Mouse (Mus musculus) urinary bladder, adult 2 months (tissue): ENCODE measurements around the gene Acap2. TPM values are rescaled to one million over a fixed set of nuclear protein-coding genes. Genes with fewer than 3 reads are reported as not detected.

Experiments used
- DNase-seq: peaks from one replicate; pipeline ENCODE4 v3.0.0; 2022; ENCODE audit warnings: low spot score
- polyA plus RNA-seq: library from polyadenylated mRNA; depleted of rRNA; stranded (reverse); fragments of >200 nt; gene quantifications from 2 replicates; pipeline ENCODE4 v1.2.3, GENCODE M21; 2012; rRNA removed

The Acap2 gene
- 40.7 and 42.0 TPM in 2 replicates for polyA plus RNA-seq

DNA sequence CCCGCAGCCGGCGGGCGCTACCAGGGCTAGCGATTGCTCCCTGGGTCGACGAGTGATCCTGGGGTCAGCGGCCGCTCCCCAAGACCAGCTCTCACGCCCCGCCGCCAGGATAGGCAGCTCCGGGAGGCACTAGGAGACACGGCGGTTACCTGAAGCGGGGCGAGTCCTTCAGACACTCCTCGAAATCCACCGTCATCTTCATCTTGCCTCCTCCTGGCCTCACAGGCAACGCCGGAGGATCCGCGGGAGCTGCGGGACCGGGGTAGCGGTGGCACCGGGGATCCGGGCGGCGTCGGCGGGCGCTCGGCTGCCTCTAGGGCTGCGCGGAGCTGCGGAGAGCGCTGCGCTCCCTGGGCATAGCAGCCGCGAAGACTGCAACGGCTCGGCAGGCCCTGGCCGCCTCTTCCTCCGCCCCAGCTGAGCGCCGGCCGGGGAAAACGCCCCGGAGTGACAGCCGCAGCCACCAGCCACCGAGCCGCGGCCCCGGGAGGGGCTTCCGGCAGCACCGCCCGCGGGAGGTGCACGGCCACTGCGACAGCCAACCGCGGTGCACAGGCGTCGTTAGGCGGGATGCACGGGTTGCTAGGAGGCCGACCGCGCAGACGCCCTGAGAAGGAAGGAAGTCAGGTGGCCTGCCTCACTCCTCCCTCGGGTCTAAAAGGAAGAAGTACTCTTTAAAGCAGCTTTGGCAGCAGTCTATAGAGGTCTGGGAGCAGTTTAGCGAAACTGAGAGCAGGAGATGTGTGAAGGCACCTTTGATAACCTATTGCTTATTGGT lies at the start of gene Acap2:
Gene Acap2, minus strand, starts transcription at position 456 of the 778 bp plus-strand sequence.
- DNase-seq = peak; percentile 95

DNA sequence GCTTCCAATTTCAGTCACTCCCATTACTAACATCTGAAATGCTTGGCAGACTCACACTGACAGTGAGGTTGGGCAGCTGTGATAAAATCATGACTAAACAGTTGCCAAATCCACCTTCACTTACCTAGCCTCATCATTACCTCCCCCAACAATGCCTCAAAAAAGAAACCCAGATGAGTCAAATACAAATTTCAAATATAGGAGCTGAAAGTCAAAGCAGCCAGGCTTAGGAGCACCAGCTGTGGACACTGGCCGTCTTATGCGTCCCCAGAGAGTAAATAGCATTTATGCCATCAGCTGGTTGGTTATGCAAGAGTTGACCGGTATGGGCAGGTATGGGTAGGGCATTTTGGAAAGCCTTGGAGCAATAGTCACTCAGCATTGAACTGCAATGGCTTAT lies 48.4 kb upstream of the Acap2 start:
- no peak for DNase-seq

GRCm38 (mm10) chr16:31248717-31249116 lies 47.7 kb upstream of the Acap2 start:
- DNase-seq = no peak

GRCm38 (mm10) chr16:31247442-31247841 lies 46.4 kb upstream of the Acap2 start:
- no peak for DNase-seq

DNA sequence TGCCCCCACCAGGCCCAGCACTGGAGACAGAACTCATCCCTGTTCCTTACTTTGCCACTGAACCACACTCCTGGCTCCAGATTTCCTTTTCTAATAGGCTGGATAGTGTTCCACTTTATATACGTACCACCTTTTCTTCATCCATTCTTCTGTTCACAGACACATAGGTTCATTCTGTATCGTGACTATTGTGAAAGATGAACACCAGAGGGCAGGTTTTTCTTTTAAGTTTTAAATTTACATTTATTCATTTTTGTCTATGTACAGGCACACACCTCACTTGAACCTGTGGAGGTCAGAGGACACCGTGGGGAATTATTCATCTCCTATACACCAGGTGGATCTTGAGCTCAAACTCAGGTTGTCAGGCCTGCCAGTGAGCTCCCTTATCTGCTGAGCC lies 43.0 kb upstream of the Acap2 start:
- DNase-seq = no peak

GRCm38 (mm10) chr16:31241433-31241832 lies 40.4 kb upstream of the Acap2 start:
- no peak for DNase-seq

DNA sequence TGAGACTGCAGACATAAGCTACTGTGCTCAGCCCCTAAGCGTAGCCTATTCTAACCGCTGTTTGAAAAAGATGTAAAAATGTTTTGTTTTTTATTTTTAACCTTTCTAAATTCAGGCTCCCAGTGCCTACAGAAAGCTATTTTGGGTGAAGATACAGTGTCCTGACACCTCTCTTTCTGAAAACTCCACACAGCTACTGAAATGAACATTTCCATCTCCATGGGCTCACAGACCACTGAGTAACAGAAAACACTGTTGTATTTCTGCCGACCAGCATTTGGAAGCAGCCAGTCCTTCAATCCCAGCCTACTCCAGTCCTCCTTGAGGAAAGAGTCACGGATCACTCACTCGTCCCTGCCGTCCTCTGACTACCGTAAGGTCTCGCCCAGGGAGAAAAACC lies 39.5 kb upstream of the Acap2 start:
- no peak for DNase-seq

- no peak for DNase-seq
Measured at GRCm38 (mm10) chr16:31238281-31238680, 37.2 kb upstream of the Acap2 start.

DNA sequence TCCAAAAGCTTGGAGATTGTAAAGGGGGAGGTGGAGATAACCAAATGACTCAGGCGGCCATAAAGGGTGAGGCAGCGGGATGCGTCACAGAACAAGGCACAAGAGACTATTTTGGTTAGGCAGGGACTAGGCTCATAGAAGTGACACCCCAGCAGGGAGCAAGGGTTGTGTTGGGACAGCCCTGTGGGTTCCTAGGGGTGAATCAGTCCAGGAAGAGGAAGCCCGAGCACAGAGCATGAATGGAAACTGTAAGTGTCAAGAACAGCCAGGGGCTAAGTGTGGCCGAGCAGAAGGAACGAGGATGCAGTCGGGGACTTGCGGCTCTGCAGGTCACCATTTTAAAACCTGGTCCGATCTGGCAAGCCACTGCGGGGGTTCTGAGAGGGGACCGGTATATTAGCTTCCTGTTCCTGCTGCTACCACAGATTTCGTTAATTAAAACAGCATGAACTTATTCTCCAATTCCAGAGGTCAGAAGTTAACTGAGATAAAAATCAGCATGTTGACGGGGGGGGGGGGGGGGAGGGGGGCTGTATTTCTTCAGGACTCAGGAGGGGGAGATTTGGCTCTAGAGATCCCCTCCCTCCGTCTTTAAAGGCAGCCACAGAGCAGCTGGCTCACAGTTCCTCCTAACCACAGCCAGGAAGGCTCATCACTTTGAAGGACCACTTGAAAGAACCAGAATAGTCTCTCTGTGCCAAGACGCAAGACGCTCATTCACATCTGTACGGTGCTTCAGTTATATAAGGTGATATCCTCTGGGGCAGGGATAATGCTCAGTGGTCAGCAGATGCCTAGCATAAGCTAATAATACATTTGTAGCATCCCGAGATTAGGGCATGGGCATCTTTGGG lies 34.6 kb upstream of the Acap2 start:
- DNase-seq = no peak

DNA sequence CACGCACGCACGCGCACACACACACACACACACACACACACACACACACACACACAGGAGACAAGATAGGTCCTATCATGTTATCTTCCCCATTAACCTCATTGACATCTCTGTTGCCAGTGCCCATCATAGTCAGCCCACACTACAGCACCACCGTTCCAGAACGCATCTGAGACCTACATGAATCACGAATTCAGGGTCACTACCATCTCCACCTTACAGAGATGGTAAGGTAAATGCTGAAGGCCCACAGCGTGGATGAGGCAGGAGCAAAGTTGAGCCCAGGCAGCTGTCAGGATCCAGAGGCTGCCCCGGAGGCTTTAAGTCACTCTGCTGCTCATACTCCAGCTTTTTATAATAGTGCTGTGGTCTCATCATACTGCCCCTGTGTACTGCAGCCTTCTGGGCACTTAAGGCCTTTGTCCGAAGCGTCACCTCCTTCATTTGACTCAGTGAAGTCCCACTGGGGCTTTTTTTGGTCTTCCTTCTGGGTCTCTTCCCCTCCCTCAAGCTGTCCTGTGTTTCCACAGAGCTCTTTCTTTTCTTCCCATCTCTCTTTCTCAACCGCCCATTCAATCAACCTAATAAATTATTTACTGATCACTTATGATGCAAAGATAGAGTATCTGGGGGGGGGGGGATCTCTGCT lies 33.9 kb upstream of the Acap2 start:
- no peak for DNase-seq

GRCm38 (mm10) chr16:31234356-31234755 lies 33.3 kb upstream of the Acap2 start:
- DNase-seq = no peak

- peak; percentile 54 for DNase-seq
Measured at GRCm38 (mm10) chr16:31233541-31234339, 32.7 kb upstream of the Acap2 start.

DNA sequence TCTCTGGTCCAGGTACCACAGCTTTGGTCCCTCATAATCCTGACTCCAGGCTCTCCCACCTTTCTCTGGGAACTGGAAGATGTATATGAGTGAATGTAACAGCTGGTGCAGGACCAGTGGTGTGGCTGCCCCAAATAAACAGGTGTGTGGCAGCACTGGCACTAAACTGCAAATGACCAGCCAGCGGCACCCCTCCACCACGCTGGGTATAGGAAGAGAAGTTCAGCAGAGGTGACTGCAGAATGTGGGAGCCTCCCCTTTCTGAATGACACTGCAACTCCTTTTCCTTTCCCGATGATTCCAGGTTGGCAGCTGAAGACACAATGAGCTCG lies 32.1 kb upstream of the Acap2 start:
- no peak for DNase-seq

DNA sequence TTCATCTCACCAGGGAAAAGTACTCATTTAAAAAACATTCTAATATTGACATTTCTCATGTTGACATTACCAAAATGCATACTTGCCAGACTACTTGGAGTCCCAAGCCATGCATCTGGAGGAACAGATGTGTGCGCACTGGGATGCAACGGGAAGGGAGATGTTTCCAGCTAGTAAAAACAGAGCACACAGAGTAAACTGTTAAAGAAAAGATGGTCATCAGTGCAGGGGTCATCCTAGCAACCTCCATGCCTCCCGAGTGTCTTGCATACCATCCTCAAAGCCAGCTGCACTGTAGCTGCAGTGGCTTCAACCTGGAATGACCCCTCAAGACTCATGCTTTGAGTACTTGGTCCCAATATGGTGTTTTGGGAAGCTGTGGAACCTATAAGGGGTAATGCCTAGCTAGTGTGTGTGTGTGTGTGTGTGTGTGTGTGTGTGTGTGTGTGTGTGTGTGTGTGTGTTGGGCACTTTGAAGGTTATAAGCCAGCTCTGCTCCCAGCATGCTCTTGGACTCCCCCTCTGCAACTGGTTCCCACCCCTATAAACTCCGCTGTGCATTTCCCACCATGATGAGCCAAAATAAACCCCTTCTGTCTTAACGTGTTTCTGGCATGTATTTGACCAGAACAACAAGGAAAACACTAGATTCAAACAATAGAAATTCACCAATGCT lies 31.6 kb upstream of the Acap2 start:
- DNase-seq = no peak

GRCm38 (mm10) chr16:31231591-31231990 lies 30.5 kb upstream of the Acap2 start:
- DNase-seq = no peak

DNA sequence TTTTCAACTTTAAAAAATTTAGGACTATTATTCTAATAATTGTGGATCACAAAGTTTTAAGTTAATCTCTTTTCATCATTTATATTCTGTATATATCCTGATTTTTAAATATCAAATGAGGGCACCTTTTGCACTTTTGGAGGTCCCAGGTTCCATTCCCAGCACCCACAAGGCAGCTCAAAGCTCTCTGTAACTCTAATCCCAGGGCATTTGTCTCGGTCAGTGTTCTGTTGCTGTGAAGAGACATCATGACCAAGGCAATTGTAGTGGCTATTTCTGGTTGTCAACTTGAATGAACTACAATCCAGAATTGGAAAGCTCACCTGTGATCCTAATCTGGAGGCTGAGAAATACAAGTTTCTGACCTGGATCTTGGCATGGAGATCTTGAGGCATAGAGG lies 26.7 kb upstream of the Acap2 start:
- no peak for DNase-seq

GRCm38 (mm10) chr16:31215271-31215670 lies 14.2 kb upstream of the Acap2 start:
- no peak for DNase-seq

DNA sequence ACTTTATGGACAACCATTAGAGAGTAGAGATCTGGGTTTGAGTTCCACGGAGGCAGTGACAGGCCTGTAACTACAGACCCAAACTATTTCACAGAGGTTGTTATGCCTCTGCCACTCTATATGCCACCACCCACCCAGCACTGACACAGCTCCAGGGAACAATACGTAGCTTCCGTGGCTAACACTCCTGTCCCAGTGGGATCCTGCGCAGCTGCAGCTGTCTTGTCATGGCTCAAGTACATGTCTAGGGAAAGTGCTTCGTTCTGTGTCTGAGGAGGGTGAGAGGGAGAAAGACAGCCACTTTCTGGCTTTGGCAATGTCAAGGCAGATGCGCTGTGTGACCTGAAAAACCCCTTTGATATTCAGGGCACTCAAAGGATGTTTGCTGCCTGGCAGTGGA lies 12.4 kb upstream of the Acap2 start:
- no peak for DNase-seq

DNA sequence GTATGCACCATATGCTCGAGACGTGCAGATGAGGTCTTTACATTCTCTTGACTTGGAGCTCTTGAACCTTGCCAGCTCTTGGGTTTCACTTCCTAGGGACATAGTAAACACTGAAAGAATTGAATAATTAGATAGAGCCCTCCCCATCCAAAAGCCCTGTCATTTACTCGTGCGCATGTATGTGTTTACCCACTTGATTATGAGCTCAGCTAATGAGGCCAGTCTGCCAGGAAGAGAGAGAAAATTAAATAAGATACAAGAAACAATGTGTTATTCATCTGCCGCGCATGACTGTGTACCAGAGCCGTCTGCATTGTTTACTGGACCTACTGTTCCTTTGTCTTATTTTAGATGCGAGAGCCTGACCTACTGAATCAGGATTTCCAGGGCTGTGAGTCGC lies 10.5 kb upstream of the Acap2 start:
- no peak for DNase-seq

DNA sequence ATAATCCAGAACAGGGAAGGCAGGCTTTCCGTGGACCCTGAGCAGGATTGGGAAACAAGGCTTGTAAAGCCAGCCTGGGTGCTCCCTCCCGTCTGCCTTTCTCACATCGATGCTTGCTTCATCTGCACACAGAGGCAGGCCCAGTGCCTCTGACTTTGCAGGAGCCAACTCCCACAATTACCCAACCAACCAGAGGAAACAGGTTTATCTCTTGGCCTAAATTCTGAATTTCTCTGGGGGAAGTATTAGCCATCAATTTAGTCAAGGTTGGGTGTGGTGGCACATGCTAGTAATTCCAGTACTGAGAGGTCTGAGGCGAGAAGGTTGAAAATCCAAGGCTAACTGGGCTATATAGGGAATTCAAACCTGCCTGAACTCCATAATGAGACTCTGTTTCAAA lies 9.4 kb upstream of the Acap2 start:
- no peak for DNase-seq

GRCm38 (mm10) chr16:31209911-31210310 lies 8.9 kb upstream of the Acap2 start:
- no peak for DNase-seq
